Mouse (Mus musculus): ENCODE measurements around the gene Gm20547.

Gm20547 gene

GRCm38 (mm10) chr17:34895724-34896123 lies 13.9 kb upstream of the Gm20547 start:
- no peak for DNase-seq

GRCm38 (mm10) chr17:34894801-34895530 lies 13.1 kb upstream of the Gm20547 start:
- DNase-seq: peak in 1 of 2 experiments; percentile 42

- peak; percentile 92 for DNase-seq
Observed at GRCm38 (mm10) chr17:34894074-34894597, 12.3 kb upstream of the Gm20547 start.

- no peak for DNase-seq
Observed at GRCm38 (mm10) chr17:34893072-34893824, 11.4 kb upstream of the Gm20547 start.

GRCm38 (mm10) chr17:34891377-34891776 lies 9.5 kb upstream of the Gm20547 start:
- DNase-seq: no peak

GRCm38 (mm10) chr17:34890074-34890743 lies 8.4 kb upstream of the Gm20547 start:
- no peak for DNase-seq

GRCm38 (mm10) chr17:34887942-34888341 lies 6.1 kb upstream of the Gm20547 start:
- no peak for DNase-seq

GRCm38 (mm10) chr17:34885615-34886014 lies 3.8 kb upstream of the Gm20547 start:
- DNase-seq: no peak

- DNase-seq: no peak
Observed at GRCm38 (mm10) chr17:34884704-34885103, 2.9 kb upstream of the Gm20547 start.

GRCm38 (mm10) chr17:34883332-34883731 lies 1.5 kb upstream of the Gm20547 start:
- DNase-seq: no peak

GRCm38 (mm10) chr17:34881166-34881565 lies 676 bp downstream of the Gm20547 start:
- DNase-seq: no peak

- DNase-seq: no peak
Observed at GRCm38 (mm10) chr17:34879336-34879879, 2.4 kb downstream of the Gm20547 start, which contains the start of gene Zbtb12. TSS of gene Zbtb12 (plus strand) at chr17:34879483.

- no peak for DNase-seq
Observed at GRCm38 (mm10) chr17:34874321-34874720, 7.5 kb downstream of the Gm20547 start.

GRCm38 (mm10) chr17:34865981-34866380 lies 15.9 kb downstream of the Gm20547 start:
- DNase-seq: no peak

GRCm38 (mm10) chr17:34862416-34863081 lies 19.3 kb downstream of the Gm20547 start, which contains the start of gene Cfb:
TSS of gene Cfb (minus strand) at chr17:34862518.
- no peak for DNase-seq

GRCm38 (mm10) chr17:34861704-34862415 lies 20.0 kb downstream of the Gm20547 start:
- DNase-seq: no peak

GRCm38 (mm10) chr17:34860514-34860913 lies 21.3 kb downstream of the Gm20547 start:
- DNase-seq: no peak

GRCm38 (mm10) chr17:34858670-34859069 lies 23.2 kb downstream of the Gm20547 start:
- no peak for DNase-seq

- peak; percentile 37 to 45 for DNase-seq
Observed at GRCm38 (mm10) chr17:34855825-34856224, 26.0 kb downstream of the Gm20547 start.

GRCm38 (mm10) chr17:34854761-34855160 lies 27.1 kb downstream of the Gm20547 start:
- no peak for DNase-seq

- no peak for DNase-seq
Observed at GRCm38 (mm10) chr17:34853511-34853910, 28.3 kb downstream of the Gm20547 start.
